Mouse (Mus musculus) forebrain, embryonic 12.5 days (tissue): ENCODE data around the gene Oas1d. TPM values are rescaled to one million over a fixed set of nuclear protein-coding genes. Genes with fewer than 3 reads are reported as not detected.
"Not testable (repeated sequence)": the region's sequence is repeated elsewhere in the genome, so short reads cannot be mapped to it uniquely, and the experiment has no call there.

Source experiments
- ATAC-seq: fragments of 200-750 bp; cut with Nextera tagmentation; 2 replicates; pipeline ENCODE4 v1.8.0; 2017; ENCODE audit warnings: moderate TSS enrichment; ENCODE audit not compliant: low FRiP score
- H3K27ac ChIP-seq: fragments of 300-500 bp; sonication (generic); 2 replicates; pipeline ENCODE4 v1.5.1; 2016; ENCODE audit warnings: mild to moderate bottlenecking
- H3K27me3 ChIP-seq: fragments of 300-500 bp; sonication (generic); 2 replicates; pipeline ENCODE4 v1.6.1; 2016; ENCODE audit warnings: mild to moderate bottlenecking
- H3K36me3 ChIP-seq: fragments of 300-500 bp; sonication (generic); replicated peaks from 2 replicates; pipeline ENCODE4 v1.6.1; 2016; ENCODE audit warnings: mild to moderate bottlenecking
- H3K4me1 ChIP-seq: fragments of 300-500 bp; sonication (generic); 2 replicates; pipeline ENCODE4 v1.6.1; 2016
- H3K4me2 ChIP-seq: fragments of 300-500 bp; sonication (generic); 2 replicates; pipeline ENCODE4 v1.6.1; 2016; ENCODE audit warnings: mild to moderate bottlenecking, moderate library complexity
- H3K4me3 ChIP-seq: fragments of 300-500 bp; sonication (generic); replicated peaks from 2 replicates; pipeline ENCODE4 v1.5.1; 2016; ENCODE audit warnings: mild to moderate bottlenecking
- H3K9ac ChIP-seq: fragments of 300-500 bp; sonication (generic); 2 replicates; pipeline ENCODE4 v1.6.1; 2016; ENCODE audit warnings: mild to moderate bottlenecking
- H3K9me3 ChIP-seq: fragments of 300-500 bp; sonication (generic); 2 replicates; pipeline ENCODE4 v1.6.1; 2016
- WGBS: fragments of 180-500 bp; shearing (Covaris S2); methylation state at CpG from one replicate; pipeline ENCODE4 v1.1.7; 2016; 5-methylcytosine and 5-hydroxymethylcytosine counted together
- polyA plus RNA-seq: library from polyadenylated mRNA; unstranded; fragments of >200 nt; fragmentation: Nextera tagmentation; extraction: Ambion mirVana; gene quantifications from 2 replicates; pipeline ENCODE4 v1.2.1, GENCODE M21; 2016

Gene Oas1d
- polyA plus RNA-seq, 1 experiment from 2014 or later = not detected

DNA sequence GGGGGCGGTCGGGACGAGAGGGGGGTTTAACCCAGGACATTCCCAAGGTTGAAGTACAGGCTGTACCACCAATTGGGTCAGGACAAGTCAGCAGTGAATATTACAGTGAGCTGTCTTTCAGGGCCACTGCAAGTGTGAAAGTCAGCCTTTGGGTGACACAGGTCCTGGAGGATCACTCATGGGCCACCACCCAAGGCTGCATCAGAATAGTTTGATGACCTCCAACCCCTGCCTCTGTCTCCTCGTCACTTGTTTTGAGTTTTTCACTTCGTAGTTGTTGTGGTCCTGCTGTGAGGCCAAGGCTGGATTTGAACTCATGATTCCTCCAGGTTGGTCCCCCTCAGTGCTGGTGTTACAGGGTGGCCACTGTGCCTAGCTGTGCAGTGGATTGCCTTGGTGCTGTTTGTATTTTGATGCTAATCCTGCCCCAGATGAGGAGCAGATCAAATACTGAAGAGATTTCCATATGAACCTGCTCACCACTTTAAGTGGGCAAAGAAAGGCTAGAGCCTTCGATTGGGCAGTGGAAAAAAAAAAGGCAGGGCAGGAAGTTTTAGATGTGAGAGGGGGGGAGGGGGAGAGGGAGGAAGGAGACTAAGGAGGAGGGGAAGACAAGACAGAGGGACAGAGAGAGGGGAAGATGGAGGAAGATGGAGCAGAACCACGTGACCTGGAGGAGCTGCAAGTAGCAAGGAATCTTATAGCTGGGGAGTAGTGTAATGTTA lies 6.0 kb upstream of the Oas1d start:
- H3K4me1 ChIP-seq = no peaks in the 10 kb centered on the region
- WGBS = 52% methylated on average over 7 of the region's 7 CpGs
- H3K27ac ChIP-seq = no peak overlapping the region
- H3K4me2 ChIP-seq = no peak overlapping the region
- ATAC-seq = no peak
- H3K4me3 ChIP-seq = no peak overlapping the region
- no peak overlapping the region for H3K9ac ChIP-seq
- no peaks in the 10 kb centered on the region for H3K27me3 ChIP-seq
- no peaks in the 10 kb centered on the region for H3K9me3 ChIP-seq
- H3K36me3 ChIP-seq = no peaks in the 10 kb centered on the region

DNA sequence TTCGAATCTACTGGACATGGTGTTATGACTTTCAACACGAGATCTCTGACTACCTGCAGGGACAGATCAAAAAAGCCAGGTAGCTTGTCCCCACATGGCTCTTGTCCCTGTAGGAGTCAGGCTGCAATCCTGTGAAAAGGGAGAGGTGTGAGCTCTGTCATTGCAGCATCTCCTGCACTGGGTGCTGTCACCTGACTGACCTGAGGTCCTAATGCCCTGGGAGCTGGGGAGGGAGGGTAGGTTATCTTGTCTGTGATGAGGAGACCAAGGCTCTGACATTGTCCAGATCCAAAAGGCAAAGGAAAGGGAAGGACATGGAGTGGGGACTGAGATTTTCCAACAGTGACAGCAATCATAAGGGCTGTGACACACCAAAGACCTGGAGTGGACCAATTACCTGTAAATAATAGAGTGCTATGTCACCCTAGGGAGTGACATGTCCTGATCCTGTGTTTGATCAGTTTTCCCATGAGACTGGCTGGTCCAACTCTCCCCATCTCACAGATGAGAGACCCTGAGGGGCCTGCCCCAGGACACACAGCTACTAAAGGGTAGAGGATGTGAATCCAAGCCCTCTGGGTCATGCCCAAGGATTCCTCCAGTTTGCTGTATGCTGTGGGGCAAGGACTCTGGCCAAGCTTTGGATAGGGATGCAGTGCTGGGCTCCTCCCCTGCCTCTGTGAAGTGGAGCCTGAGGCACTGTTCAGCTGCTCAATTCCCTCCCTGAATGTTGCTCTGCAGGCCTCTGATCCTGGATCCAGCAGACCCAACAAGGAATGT lies 5.0 kb downstream of the Oas1d start:
- not testable (repeated sequence) for H3K4me3 ChIP-seq, H3K4me2 ChIP-seq, H3K9ac ChIP-seq, H3K36me3 ChIP-seq, H3K9me3 ChIP-seq, H3K4me1 ChIP-seq, H3K27me3 ChIP-seq, H3K27ac ChIP-seq, ATAC-seq
- 80% methylated on average over 2 of the region's 2 CpGs for WGBS

DNA sequence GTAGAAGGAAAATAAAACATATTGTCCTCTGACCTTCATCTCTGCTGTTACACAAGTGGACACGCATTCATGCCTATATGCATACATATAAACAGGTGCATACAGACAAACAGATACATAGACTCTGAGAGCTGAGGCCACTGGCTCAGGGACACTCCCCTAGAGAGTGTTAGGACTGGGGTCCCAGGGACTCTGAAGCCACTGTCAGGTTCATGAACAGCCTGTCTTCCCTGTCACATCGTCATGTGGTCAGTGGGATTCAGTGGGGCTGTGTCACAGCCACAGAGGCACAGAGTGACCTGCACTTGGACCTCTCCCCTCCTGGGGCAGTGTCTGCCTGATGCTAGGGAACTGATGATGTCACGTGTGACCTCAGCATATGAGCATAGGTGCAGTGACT lies 6.0 kb downstream of the Oas1d start:
- Histone ChIP-seq H3K27ac (no peak overlapping the region), H3K4me3 (no peak overlapping the region), H3K9ac (no peak overlapping the region), H3K36me3 (no peaks in the 10 kb centered on the region), H3K27me3 (no peaks in the 10 kb centered on the region), H3K9me3 (no peaks in the 10 kb centered on the region), H3K4me2 (no peak overlapping the region), H3K4me1 (no peaks in the 10 kb centered on the region)
- WGBS = 88% methylated on average over 3 of the region's 3 CpGs
- no peak for ATAC-seq

DNA sequence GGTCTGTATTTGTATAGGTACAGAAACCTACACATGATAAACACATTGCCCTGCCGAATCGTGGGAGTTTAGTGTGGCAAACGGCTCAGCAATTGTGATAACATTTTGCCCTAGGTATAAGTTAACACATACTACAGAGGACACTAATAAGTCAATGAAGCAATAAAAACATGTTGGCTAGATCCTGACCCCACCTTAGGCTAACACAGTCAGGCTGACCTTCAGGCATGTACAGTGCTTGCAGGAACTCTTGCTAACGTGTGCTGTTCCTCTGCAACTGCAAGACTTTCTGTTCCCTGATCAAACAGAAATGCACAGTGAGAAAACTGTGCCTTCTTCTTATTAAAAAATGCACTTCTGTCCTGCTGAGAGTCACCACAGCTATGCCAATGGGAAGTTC lies 9.6 kb downstream of the Oas1d start:
- no peaks in the 10 kb centered on the region for H3K36me3 ChIP-seq
- H3K4me2 ChIP-seq = no peak overlapping the region
- no peak for ATAC-seq
- H3K4me3 ChIP-seq = no peak overlapping the region
- H3K9ac ChIP-seq = no peak overlapping the region
- 0 out of 2 replicates have a peak, but pooled peaks cover 3% of the 10 kb centered on the region for H3K27me3 ChIP-seq
- H3K27ac ChIP-seq = no peak overlapping the region
- WGBS = 84% methylated on average over 4 of the region's 4 CpGs
- no peaks in the 10 kb centered on the region for H3K9me3 ChIP-seq
- no peaks in the 10 kb centered on the region for H3K4me1 ChIP-seq

DNA sequence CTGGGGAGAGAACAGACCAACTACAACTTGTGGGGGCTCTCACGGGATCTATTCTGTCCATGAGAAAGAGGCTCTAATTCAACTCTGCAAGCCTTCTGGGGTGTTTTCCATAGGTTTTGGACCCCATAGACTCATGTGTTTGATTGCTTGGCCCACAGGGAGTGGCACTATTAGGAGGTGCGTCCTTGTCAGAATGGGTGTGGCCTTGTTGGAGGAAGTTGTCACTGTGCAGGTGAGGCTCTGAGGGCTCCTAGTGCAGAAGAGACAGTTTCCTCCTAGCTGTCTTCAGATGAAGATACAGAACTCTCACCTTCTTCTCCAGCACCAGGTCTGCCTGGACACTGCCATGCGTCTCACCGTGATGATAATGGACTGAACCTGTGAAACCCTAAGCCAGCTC lies 10.2 kb downstream of the Oas1d start:
- H3K9me3 ChIP-seq, H3K9ac ChIP-seq, H3K4me3 ChIP-seq, H3K4me1 ChIP-seq, H3K27me3 ChIP-seq, ATAC-seq, H3K27ac ChIP-seq, H3K36me3 ChIP-seq, H3K4me2 ChIP-seq: not testable (repeated sequence)
- 81% methylated on average over 4 of the region's 4 CpGs for WGBS

DNA sequence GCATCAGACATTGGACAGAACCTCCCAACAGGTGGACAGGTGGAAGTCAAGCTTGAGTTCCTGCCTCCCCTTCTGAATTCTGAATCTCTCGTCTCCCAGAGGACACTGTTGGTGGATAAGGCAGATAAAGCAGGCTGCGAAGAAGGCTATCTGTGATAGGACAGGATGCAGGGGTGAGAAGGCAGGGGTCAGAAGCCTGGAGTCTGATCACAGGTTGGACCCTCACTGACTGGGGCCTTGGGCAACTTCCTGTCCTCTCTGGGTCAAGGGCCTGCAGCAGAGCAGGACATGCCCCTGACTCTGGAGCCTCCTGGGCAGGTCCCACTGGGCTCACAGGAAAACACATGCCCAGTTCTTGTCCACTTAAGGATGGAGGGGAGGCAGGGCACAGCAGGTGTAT lies 12.0 kb downstream of the Oas1d start:
- not testable (repeated sequence) for ATAC-seq, H3K9ac ChIP-seq, H3K27me3 ChIP-seq, H3K4me1 ChIP-seq, H3K27ac ChIP-seq, H3K9me3 ChIP-seq, H3K4me3 ChIP-seq, H3K36me3 ChIP-seq, H3K4me2 ChIP-seq
- WGBS = 75% methylated on average over 2 of the region's 2 CpGs

DNA sequence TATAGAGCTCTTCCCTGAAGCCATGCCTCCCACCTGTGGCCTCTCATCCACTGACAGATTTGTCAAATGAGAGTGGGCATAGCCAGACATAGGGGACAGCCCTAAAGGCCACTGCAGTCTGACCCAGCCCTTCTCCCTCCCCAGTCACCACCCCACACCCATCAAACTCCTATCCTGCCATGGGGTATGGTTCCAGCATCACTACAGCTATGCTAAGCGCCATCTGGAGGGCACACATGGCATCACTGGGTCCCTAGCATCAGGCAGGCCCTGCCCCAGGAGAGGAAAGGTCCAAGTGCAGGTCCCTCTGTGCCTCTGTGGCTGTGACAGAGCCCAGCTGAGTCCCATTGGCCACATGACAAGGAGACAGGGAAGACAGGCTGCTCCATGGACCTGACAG lies 12.7 kb downstream of the Oas1d start:
- 0% methylated on average over 1 of the region's 1 CpGs for WGBS
- no peak for ATAC-seq
- H3K27me3 ChIP-seq = 0 out of 2 replicates have a peak, but pooled peaks cover 3% of the 10 kb centered on the region
- no peak overlapping the region for H3K9ac ChIP-seq
- no peak overlapping the region for H3K4me2 ChIP-seq
- H3K4me1 ChIP-seq = no peaks in the 10 kb centered on the region
- H3K36me3 ChIP-seq = no peaks in the 10 kb centered on the region
- H3K4me3 ChIP-seq = no peak overlapping the region
- no peak overlapping the region for H3K27ac ChIP-seq
- H3K9me3 ChIP-seq = no peaks in the 10 kb centered on the region

DNA sequence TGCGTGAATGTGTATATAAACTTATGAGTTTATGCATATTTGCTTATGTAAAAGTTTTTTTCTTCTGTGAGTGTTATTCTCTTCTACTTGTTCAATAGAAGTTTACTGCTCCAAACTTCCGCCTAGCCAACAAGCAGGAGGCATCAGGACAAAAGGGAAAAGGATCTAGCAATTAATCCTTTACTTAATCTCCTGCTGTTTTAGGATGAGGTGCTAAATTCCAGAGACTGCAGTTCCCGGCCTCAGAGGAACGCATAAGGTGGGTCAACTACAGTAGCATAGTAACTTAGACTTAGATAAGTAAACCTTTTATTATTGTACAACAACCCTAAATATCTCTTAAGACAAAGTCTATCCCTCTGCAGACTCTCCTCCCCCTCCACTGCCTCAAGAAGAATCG lies 19.6 kb downstream of the Oas1d start:
- no peak overlapping the region for H3K27ac ChIP-seq
- no peak overlapping the region for H3K4me3 ChIP-seq
- WGBS = 25% methylated on average over 5 of the region's 5 CpGs
- H3K4me2 ChIP-seq = no peak overlapping the region
- H3K9me3 ChIP-seq = no peaks in the 10 kb centered on the region
- no peak for ATAC-seq
- H3K4me1 ChIP-seq = no peaks in the 10 kb centered on the region
- no peak overlapping the region for H3K9ac ChIP-seq
- no peaks in the 10 kb centered on the region for H3K36me3 ChIP-seq
- H3K27me3 ChIP-seq = no peaks in the 10 kb centered on the region

DNA sequence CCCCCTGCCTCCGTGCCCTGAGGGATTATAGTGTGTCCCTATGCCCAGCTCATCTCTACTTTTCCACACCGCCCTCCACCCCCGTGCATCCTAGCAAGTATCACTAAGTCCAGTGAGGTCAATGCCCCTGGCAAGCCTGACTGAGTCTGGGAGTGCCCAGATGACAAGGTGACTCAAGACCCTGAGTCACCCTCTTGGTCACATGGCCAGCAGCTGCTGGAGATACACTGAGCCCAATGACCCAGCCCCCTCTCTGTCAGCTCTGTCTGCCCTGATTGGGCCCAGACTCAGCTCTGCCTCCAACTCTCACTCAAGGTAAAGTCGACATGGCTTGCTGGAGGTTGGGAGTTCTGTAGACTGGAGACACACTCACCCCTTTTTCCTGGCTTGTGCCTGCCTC lies 23.5 kb downstream of the Oas1d start:
- Histone ChIP-seq H3K27ac (no peak overlapping the region), H3K4me2 (no peak overlapping the region), H3K36me3 (no peaks in the 10 kb centered on the region), H3K4me1 (no peaks in the 10 kb centered on the region), H3K9ac (no peak overlapping the region), H3K9me3 (no peaks in the 10 kb centered on the region), H3K4me3 (no peak overlapping the region), H3K27me3 (no peaks in the 10 kb centered on the region)
- ATAC-seq = no peak
- 80% methylated on average over 4 of the region's 4 CpGs for WGBS

DNA sequence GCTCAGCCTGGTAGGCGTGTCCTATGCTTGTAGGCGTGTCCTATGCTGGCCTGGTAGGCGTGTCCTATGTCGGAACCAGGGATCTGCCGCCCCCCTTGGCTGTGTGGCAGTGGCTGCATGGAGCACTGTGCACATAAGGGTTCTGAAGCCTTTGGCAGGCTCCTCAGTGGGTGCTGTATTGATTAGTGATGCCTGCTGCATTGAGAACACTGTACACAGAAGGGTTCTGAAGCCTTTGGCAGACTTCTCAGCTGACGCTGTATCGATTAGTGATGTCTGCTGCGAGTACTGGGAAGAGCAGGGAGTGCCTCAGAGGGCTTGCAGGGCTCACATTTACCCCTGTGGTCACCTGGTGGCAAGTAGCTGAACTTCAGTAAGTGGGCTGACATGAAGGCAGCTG lies 24.2 kb downstream of the Oas1d start:
- 54% methylated on average over 8 of the region's 8 CpGs for WGBS
- Histone ChIP-seq H3K9me3 (no peaks in the 10 kb centered on the region), H3K4me1 (no peaks in the 10 kb centered on the region), H3K4me2 (no peak overlapping the region), H3K27me3 (no peaks in the 10 kb centered on the region), H3K9ac (no peak overlapping the region), H3K4me3 (no peak overlapping the region), H3K36me3 (no peaks in the 10 kb centered on the region), H3K27ac (no peak overlapping the region)
- ATAC-seq = no peak

DNA sequence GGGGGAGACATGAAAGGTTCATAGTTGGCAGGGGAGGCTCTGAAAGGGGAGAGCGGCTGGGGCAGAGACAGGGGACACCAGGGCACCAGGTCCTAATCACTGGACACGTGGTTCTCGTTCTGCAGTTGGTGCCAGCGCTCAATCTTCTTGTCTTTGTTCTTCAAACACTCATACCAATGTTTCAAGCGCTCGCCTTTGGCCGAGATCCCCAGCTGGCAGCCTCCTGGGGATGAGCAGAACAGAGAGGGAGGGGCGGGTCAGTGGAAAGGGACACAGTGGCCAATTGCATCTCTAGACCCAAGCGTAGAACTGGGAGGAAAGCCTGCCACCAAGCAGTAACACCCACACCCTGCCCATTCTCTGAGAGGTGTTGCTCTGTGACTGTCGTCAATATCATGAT lies 27.7 kb downstream of the Oas1d start:
- no peak overlapping the region for H3K9ac ChIP-seq
- no peak for ATAC-seq
- WGBS = 76% methylated on average over 10 of the region's 10 CpGs

DNA sequence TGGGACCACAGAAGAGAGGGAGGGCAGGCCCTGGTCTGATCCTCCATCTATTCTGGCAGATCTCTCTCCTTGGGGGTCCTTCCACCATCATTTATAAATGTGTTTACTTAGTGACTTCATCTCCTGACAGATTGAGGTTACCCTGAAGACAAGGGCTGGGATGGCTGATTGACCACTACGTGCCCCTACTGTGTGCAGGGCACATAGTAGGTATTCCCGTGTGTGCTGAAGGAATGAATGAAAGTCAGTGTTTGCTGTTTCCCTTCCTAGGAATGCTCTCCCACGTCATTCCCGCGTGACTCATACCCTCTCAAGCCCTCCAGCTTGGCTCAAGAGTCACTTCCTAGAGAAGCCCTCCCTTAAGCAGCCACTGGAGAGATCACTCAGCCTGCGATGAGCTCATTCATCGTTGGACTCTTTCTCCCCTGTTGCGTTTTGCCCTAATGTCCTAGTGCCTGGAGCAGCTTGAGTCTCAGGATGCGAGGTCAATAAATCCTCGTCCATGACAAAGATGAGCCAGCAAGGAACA lies 38.0 kb downstream of the Oas1d start:
- H3K9ac ChIP-seq = no peak overlapping the region
- H3K36me3 ChIP-seq = no peaks in the 10 kb centered on the region
- peaks cover 13% of the 10 kb centered on the region; the same call in 1 of the 2 replicates for H3K27me3 ChIP-seq
- H3K4me1 ChIP-seq = no peaks in the 10 kb centered on the region
- H3K4me2 ChIP-seq = no peak overlapping the region
- 75% methylated on average over 10 of the region's 10 CpGs for WGBS
- no peak for ATAC-seq
- H3K27ac ChIP-seq = no peak overlapping the region
- no peaks in the 10 kb centered on the region for H3K9me3 ChIP-seq
- no peak overlapping the region for H3K4me3 ChIP-seq

More for the DNA sequence above, 27.7 kb downstream of the Oas1d start:
- Histone ChIP-seq H3K27me3 (no peaks in the 10 kb centered on the region), H3K4me3 (no peak overlapping the region), H3K27ac (no peak overlapping the region), H3K4me1 (peaks cover 8% of the 10 kb centered on the region; the same call in 1 of the 2 replicates), H3K4me2 (no peak overlapping the region), H3K36me3 (no peaks in the 10 kb centered on the region), H3K9me3 (no peaks in the 10 kb centered on the region)

DNA sequence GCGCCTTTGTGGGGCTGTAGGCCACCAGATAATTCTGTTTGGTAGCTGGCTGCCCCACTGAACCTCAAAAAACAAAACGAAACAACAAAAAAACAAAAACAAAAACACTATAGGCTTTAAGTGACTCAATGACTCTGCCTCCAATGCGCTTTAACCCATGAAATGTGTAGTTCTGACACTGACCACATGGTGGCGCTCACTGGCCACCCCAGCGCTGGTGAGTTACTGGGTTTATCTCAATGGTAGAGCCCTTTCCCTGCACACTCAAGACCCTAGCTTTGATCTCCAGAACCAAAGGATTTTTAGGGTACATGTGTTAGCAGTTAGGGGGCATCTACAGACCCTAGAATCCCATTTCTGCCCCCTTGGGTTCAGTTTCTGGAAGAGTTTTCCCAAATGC lies 39.6 kb downstream of the Oas1d start:
- WGBS = 22% methylated on average over 5 of the region's 5 CpGs
- no peaks in the 10 kb centered on the region for H3K9me3 ChIP-seq

More for the DNA sequence above, 39.6 kb downstream of the Oas1d start:
- peaks cover 13% of the 10 kb centered on the region; the same call in 1 of the 2 replicates for H3K27me3 ChIP-seq
- no peak overlapping the region for H3K9ac ChIP-seq
- no peaks in the 10 kb centered on the region for H3K36me3 ChIP-seq
- H3K27ac ChIP-seq = no peak overlapping the region
- no peak overlapping the region for H3K4me2 ChIP-seq
- H3K4me1 ChIP-seq = no peaks in the 10 kb centered on the region
- no peak overlapping the region for H3K4me3 ChIP-seq
- no peak for ATAC-seq
